Mouse (Mus musculus): ENCODE results near the gene Thsd4.

GRCm38 (mm10) chr9:60288789-60289188 lies 233.1 kb downstream of the Thsd4 start:
- TF ChIP-seq CTCF (IDR thresholded peaks at IDR 0.05; ENCODE audit: low read depth) (no peak), EP300 (IDR thresholded peaks at IDR 0.05; ENCODE audit: low read depth) (no peak)
